Mouse (Mus musculus): ENCODE data around the gene Gtf2b.

Gtf2b gene

GRCm38 (mm10) chr3:142817506-142817905 lies 52.7 kb downstream of the Gtf2b start:
- DNase-seq (ENCODE audit: low read depth, low spot score), result no peak

- DNase-seq (ENCODE audit: low read depth, low spot score), result no peak
These were observed 58.8 kb downstream of the Gtf2b start for GRCm38 (mm10) chr3:142823606-142824005.

GRCm38 (mm10) chr3:142826449-142827146 lies 61.8 kb downstream of the Gtf2b start:
- DNase-seq (ENCODE audit: low read depth, low spot score), result no peak

GRCm38 (mm10) chr3:142832910-142833309 lies 68.1 kb downstream of the Gtf2b start:
- no peak for DNase-seq (ENCODE audit: low read depth, low spot score)
